Comparison of ENCODE assay signal across 8 mouse cellular contexts in genomic region chr4:149172666-149173065, GRCm38 (mm10). TPM values are rescaled to one million over a fixed set of nuclear protein-coding genes. Genes with fewer than 3 reads are reported as not detected.
DNase-seq lines count a peak whose midpoint lies in the region; ATAC-seq lines count a peak whose summit lies in the region.

No protein-coding gene starts in this region.

- H3K9ac ChIP-seq in liver, embryonic 13.5 days = no peak overlapping the region
- no peak overlapping the region for H3K9ac ChIP-seq in liver, embryonic 12.5 days
- H3K9ac ChIP-seq in embryonic facial prominence, embryonic 12.5 days = no peak overlapping the region
- H3K9ac ChIP-seq in heart, embryonic 16.5 days (ENCODE audit: low read length) = peak overlapping the region; percentile 15

- H3K4me2 ChIP-seq in liver, embryonic 13.5 days = no peak overlapping the region
- no peak overlapping the region for H3K4me2 ChIP-seq in liver, embryonic 12.5 days
- no peak overlapping the region for H3K4me2 ChIP-seq in embryonic facial prominence, embryonic 12.5 days (replicated peaks)
- no peak overlapping the region for H3K4me2 ChIP-seq in heart, embryonic 16.5 days (ENCODE audit: low read depth, low read length)

- H3K36me3 ChIP-seq in liver, embryonic 13.5 days = no peaks in the 10 kb centered on the region
- no peaks in the 10 kb centered on the region for H3K36me3 ChIP-seq in liver, embryonic 12.5 days
- no peaks in the 10 kb centered on the region for H3K36me3 ChIP-seq in embryonic facial prominence, embryonic 12.5 days
- no peaks in the 10 kb centered on the region for H3K36me3 ChIP-seq in heart, embryonic 16.5 days (ENCODE audit: control insufficient read depth, insufficient read depth)

- peak overlapping the region; percentile 25; the same call in 1 of the 2 replicates for H3K27ac ChIP-seq in liver, embryonic 13.5 days
- no peak overlapping the region for H3K27ac ChIP-seq in liver, embryonic 12.5 days
- H3K27ac ChIP-seq in embryonic facial prominence, embryonic 12.5 days = peak overlapping the region; percentile 67
- peak overlapping the region; percentile 76 for H3K27ac ChIP-seq in heart, embryonic 16.5 days (ENCODE audit: low read length)

- H3K4me1 ChIP-seq in liver, embryonic 13.5 days (replicated peaks) = peaks cover 40% of the 10 kb centered on the region
- peaks cover 43% of the 10 kb centered on the region for H3K4me1 ChIP-seq in liver, embryonic 12.5 days
- H3K4me1 ChIP-seq in embryonic facial prominence, embryonic 12.5 days = peaks cover 6% of the 10 kb centered on the region; the same call in 1 of the 2 replicates
- peaks cover 12% of the 10 kb centered on the region for H3K4me1 ChIP-seq in heart, embryonic 16.5 days (ENCODE audit: control insufficient read depth, insufficient read depth, low read length)

- DNase-seq in liver, embryonic 13.5 days = no peak
- peak; percentile 53 for DNase-seq in lung, postnatal 25 days (ENCODE audit: low spot score)
- DNase-seq in retina, embryonic 14.5 days (ENCODE audit: low spot score) = no peak
- DNase-seq in right cerebral cortex, postnatal 14 days = no peak
- DNase-seq in right cerebral cortex, postnatal 4 days = no peak

- no peaks in the 10 kb centered on the region for H3K27me3 ChIP-seq in liver, embryonic 13.5 days
- H3K27me3 ChIP-seq in liver, embryonic 12.5 days (replicated peaks) = no peaks in the 10 kb centered on the region
- no peaks in the 10 kb centered on the region for H3K27me3 ChIP-seq in embryonic facial prominence, embryonic 12.5 days
- H3K27me3 ChIP-seq in heart, embryonic 16.5 days (ENCODE audit: control insufficient read depth, insufficient read depth, low read length) = no peaks in the 10 kb centered on the region

- H3K9me3 ChIP-seq in liver, embryonic 13.5 days (replicated peaks) = no peaks in the 10 kb centered on the region
- H3K9me3 ChIP-seq in liver, embryonic 12.5 days (replicated peaks) = no peaks in the 10 kb centered on the region
- H3K9me3 ChIP-seq in embryonic facial prominence, embryonic 12.5 days = no peaks in the 10 kb centered on the region
- no peaks in the 10 kb centered on the region for H3K9me3 ChIP-seq in heart, embryonic 16.5 days (replicated peaks; ENCODE audit: control insufficient read depth, low read length)

- ATAC-seq in liver, embryonic 13.5 days (ENCODE audit: low read depth) = no peak
- no peak for ATAC-seq in liver, embryonic 12.5 days
- no peak for ATAC-seq in embryonic facial prominence, embryonic 12.5 days (ENCODE audit: insufficient number of reproducible peaks, insufficient read depth, low FRiP score, low TSS enrichment)
- ATAC-seq in heart, embryonic 16.5 days (replicated peaks; ENCODE audit: extremely low read depth, insufficient read depth, low FRiP score) = peak; percentile 63; the same call in 1 of the 2 replicates

- WGBS in liver, embryonic 13.5 days (ENCODE audit: insufficient replicate concordance) = 85% methylated on average over 2 of the region's 2 CpGs
- 80% methylated on average over 2 of the region's 2 CpGs for WGBS in liver, embryonic 12.5 days (ENCODE audit: insufficient replicate concordance)
- 68% methylated on average over 2 of the region's 2 CpGs for WGBS in embryonic facial prominence, embryonic 12.5 days
- 57% methylated on average over 2 of the region's 2 CpGs for WGBS in heart, embryonic 16.5 days

- H3K4me3 ChIP-seq in liver, embryonic 13.5 days (replicated peaks) = no peak overlapping the region
- no peak overlapping the region for H3K4me3 ChIP-seq in liver, embryonic 12.5 days
- no peak overlapping the region for H3K4me3 ChIP-seq in embryonic facial prominence, embryonic 12.5 days
- H3K4me3 ChIP-seq in heart, embryonic 16.5 days (ENCODE audit: low read length) = no peak overlapping the region

RNA-seq across cellular contexts. Expression of gene Pgd, which starts 6.1 kb away (rescaled TPM):
- polyA plus RNA-seq in liver, embryonic 13.5 days (2015; fragmentation: Nextera tagmentation; extraction: Ambion mirVana) = 74.7 and 80.2 TPM in 2 replicates
- polyA plus RNA-seq in liver, embryonic 12.5 days (2016; fragmentation: Nextera tagmentation; extraction: Ambion mirVana) = 88.5 and 91.3 TPM in 2 replicates
- 113 and 116 TPM in 2 replicates for polyA plus RNA-seq in embryonic facial prominence, embryonic 12.5 days (2016; fragmentation: Nextera tagmentation; extraction: Ambion mirVana)
- polyA plus RNA-seq in heart, embryonic 16.5 days (2015; fragmentation: Nextera tagmentation; extraction: Ambion mirVana) = 78.2 and 84.0 TPM in 2 replicates

RNA-seq across cellular contexts. Expression of gene Cenps, which starts 35.2 kb away (rescaled TPM):
- 20.7 and 24.8 TPM in 2 replicates for polyA plus RNA-seq in liver, embryonic 13.5 days (2015; fragmentation: Nextera tagmentation; extraction: Ambion mirVana)
- polyA plus RNA-seq in liver, embryonic 12.5 days (2016; fragmentation: Nextera tagmentation; extraction: Ambion mirVana) = 23.2 and 25.9 TPM in 2 replicates
- polyA plus RNA-seq in embryonic facial prominence, embryonic 12.5 days (2016; fragmentation: Nextera tagmentation; extraction: Ambion mirVana) = 42.7 and 47.1 TPM in 2 replicates
- 20.9 and 22.8 TPM in 2 replicates for polyA plus RNA-seq in heart, embryonic 16.5 days (2015; fragmentation: Nextera tagmentation; extraction: Ambion mirVana)

RNA-seq across cellular contexts. Expression of gene Cort, which starts 46.1 kb away (rescaled TPM):
- polyA plus RNA-seq in liver, embryonic 13.5 days (2015; fragmentation: Nextera tagmentation; extraction: Ambion mirVana) = not detected in 2 replicates
- 0.35 TPM in 1 of 2 replicates, not detected in the other for polyA plus RNA-seq in liver, embryonic 12.5 days (2016; fragmentation: Nextera tagmentation; extraction: Ambion mirVana)
- polyA plus RNA-seq in embryonic facial prominence, embryonic 12.5 days (2016; fragmentation: Nextera tagmentation; extraction: Ambion mirVana) = 0.36 TPM in 1 of 2 replicates, not detected in the other
- polyA plus RNA-seq in heart, embryonic 16.5 days (2015; fragmentation: Nextera tagmentation; extraction: Ambion mirVana) = not detected in 2 replicates
